Mouse (Mus musculus) erythroblast, adult 5-6 weeks (primary cell): ENCODE data around the gene Mrps27. TPM values are rescaled to one million over a fixed set of nuclear protein-coding genes. Genes with fewer than 3 reads are reported as not detected.

Experiments
- ATAC-seq: replicated peaks from 2 replicates; pipeline ENCODE4 v1.8.0; 2016; ENCODE audit warnings: moderate number of reproducible peaks, mild to moderate bottlenecking, moderate TSS enrichment, inconsistent platforms; ENCODE audit not compliant: poor library complexity, low FRiP score, severe bottlenecking
- total RNA-seq, 2 experiments: library from RNA; stranded (forward) in 1 of 2; stranded (reverse) in 1 of 2; fragments of 150-400 nt in 1 of 2; fragments of 200-764, 138-1000 nt in 1 of 2; gene quantifications; 2 replicates each; pipeline versions ENCODE4 v1.2.3 to v1.2.4; 2015 to 2017; ENCODE audit warnings: low replicate concordance in 2 of 2

Gene Mrps27
- total RNA-seq, 2 experiments from 2014 or later = 1.9 TPM; not detected in 1

GRCm38 (mm10) chr13:99384555-99385203 lies 40.1 kb downstream of the Mrps27 start:
- ATAC-seq = no peak

- ATAC-seq = no peak
These were observed 41.3 kb downstream of the Mrps27 start for GRCm38 (mm10) chr13:99385911-99386310.

- no peak for ATAC-seq
These were observed 41.8 kb downstream of the Mrps27 start for GRCm38 (mm10) chr13:99386341-99386740.

GRCm38 (mm10) chr13:99387901-99388811 lies 43.6 kb downstream of the Mrps27 start:
- ATAC-seq = no peak

GRCm38 (mm10) chr13:99391417-99391816 lies 46.8 kb downstream of the Mrps27 start:
- ATAC-seq = no peak

- no peak for ATAC-seq
These were observed 48.5 kb downstream of the Mrps27 start for GRCm38 (mm10) chr13:99393128-99393527.

GRCm38 (mm10) chr13:99394694-99395093 lies 50.1 kb downstream of the Mrps27 start:
- ATAC-seq = no peak

- no peak for ATAC-seq
These were observed 50.9 kb downstream of the Mrps27 start for GRCm38 (mm10) chr13:99395531-99395930.

GRCm38 (mm10) chr13:99397228-99397627 lies 52.6 kb downstream of the Mrps27 start:
- no peak for ATAC-seq

- no peak for ATAC-seq
These were observed 53.6 kb downstream of the Mrps27 start for GRCm38 (mm10) chr13:99398149-99398701.

GRCm38 (mm10) chr13:99399373-99399772 lies 54.8 kb downstream of the Mrps27 start:
- ATAC-seq = no peak

- ATAC-seq = no peak
These were observed 64.6 kb downstream of the Mrps27 start for GRCm38 (mm10) chr13:99409216-99409615.

GRCm38 (mm10) chr13:99410611-99411515 lies 66.3 kb downstream of the Mrps27 start:
- no peak for ATAC-seq

- ATAC-seq = no peak
These were observed 67.2 kb downstream of the Mrps27 start for GRCm38 (mm10) chr13:99411761-99412160.

- ATAC-seq = no peak
These were observed 68.0 kb downstream of the Mrps27 start for GRCm38 (mm10) chr13:99412477-99413080.

GRCm38 (mm10) chr13:99413481-99414351 lies 69.1 kb downstream of the Mrps27 start:
- ATAC-seq = no peak

GRCm38 (mm10) chr13:99414352-99414742 lies 69.8 kb downstream of the Mrps27 start:
- no peak for ATAC-seq

- ATAC-seq = no peak
These were observed 72.0 kb downstream of the Mrps27 start for GRCm38 (mm10) chr13:99416601-99417000.
